Mouse (Mus musculus): ENCODE measurements around the gene Gys2. TPM values are rescaled to one million over a fixed set of nuclear protein-coding genes. Genes with fewer than 3 reads are reported as not detected.

The Gys2 gene
- polyA plus RNA-seq, 1 experiment from 2014 or later = 0.11 TPM

- H3K36me3 ChIP-seq = no peaks in the 10 kb centered on the region
- H3K27ac ChIP-seq (replicated peaks) = no peak overlapping the region
- H3K4me1 ChIP-seq = no peaks in the 10 kb centered on the region
- H3K27me3 ChIP-seq (ENCODE audit: low read depth, poor library complexity, severe bottlenecking) = no peaks in the 10 kb centered on the region
- no peaks in the 10 kb centered on the region for H3K9me3 ChIP-seq (replicated peaks)
- no peak overlapping the region for H3K4me3 ChIP-seq
- no peak for DNase-seq (ENCODE audit: low spot score)
Measured at GRCm38 (mm10) chr6:142429072-142429471, 43.8 kb downstream of the Gys2 start.

- Histone ChIP-seq H3K9me3 (replicated peaks) (no peaks in the 10 kb centered on the region), H3K36me3 (no peaks in the 10 kb centered on the region), H3K27ac (replicated peaks) (no peak overlapping the region), H3K27me3 (ENCODE audit: low read depth, poor library complexity, severe bottlenecking) (no peaks in the 10 kb centered on the region), H3K4me3 (no peak overlapping the region), H3K4me1 (no peaks in the 10 kb centered on the region)
- 80% methylated on average over 7 of the region's 7 CpGs for WGBS
- no peak for DNase-seq (ENCODE audit: low spot score)
Measured at GRCm38 (mm10) chr6:142424976-142425375, 47.9 kb downstream of the Gys2 start.

- Histone ChIP-seq H3K36me3 (no peaks in the 10 kb centered on the region), H3K27me3 (ENCODE audit: low read depth, poor library complexity, severe bottlenecking) (peaks cover 45% of the 10 kb centered on the region), H3K27ac (replicated peaks) (peak overlapping the region; percentile 68), H3K9me3 (replicated peaks) (no peaks in the 10 kb centered on the region), H3K4me1 (peaks cover 23% of the 10 kb centered on the region), H3K4me3 (peak overlapping the region; percentile 54)
- WGBS = 3% methylated on average over 20 of the region's 24 CpGs
- DNase-seq (ENCODE audit: low spot score) = peak; percentile 27
Measured at GRCm38 (mm10) chr6:142414597-142414996, 58.3 kb downstream of the Gys2 start.

- Histone ChIP-seq H3K9me3 (replicated peaks) (no peaks in the 10 kb centered on the region), H3K4me3 (peak overlapping the region; percentile 54), H3K27me3 (ENCODE audit: low read depth, poor library complexity, severe bottlenecking) (peaks cover 45% of the 10 kb centered on the region), H3K36me3 (no peaks in the 10 kb centered on the region), H3K4me1 (peaks cover 23% of the 10 kb centered on the region), H3K27ac (replicated peaks) (no peak overlapping the region)
- 10% methylated on average over 12 of the region's 12 CpGs for WGBS
- no peak for DNase-seq (ENCODE audit: low spot score)
Measured at GRCm38 (mm10) chr6:142413845-142414244, 59.1 kb downstream of the Gys2 start.

- DNase-seq (ENCODE audit: low spot score) = no peak
- Histone ChIP-seq H3K4me3 (peak within 1 kb of the TSS; percentile 54), H3K27ac (replicated peaks) (no peak within 1 kb of the TSS), H3K27me3 (ENCODE audit: low read depth, poor library complexity, severe bottlenecking) (peaks cover 45% of the 10 kb centered on the region), H3K36me3 (no peaks in the 10 kb centered on the region), H3K9me3 (replicated peaks) (no peaks in the 10 kb centered on the region), H3K4me1 (peaks cover 23% of the 10 kb centered on the region)
- WGBS = 72% methylated on average over 11 of the region's 11 CpGs
Measured at GRCm38 (mm10) chr6:142412906-142413491, 59.9 kb downstream of the Gys2 start, which contains the start of gene Spx. Spx (plus strand) TSS chr6:142413441.

GRCm38 (mm10) chr6:142411140-142411539, 61.8 kb downstream of the Gys2 start:
- Histone ChIP-seq H3K27me3 (ENCODE audit: low read depth, poor library complexity, severe bottlenecking) (peaks cover 43% of the 10 kb centered on the region), H3K4me1 (peaks cover 23% of the 10 kb centered on the region), H3K4me3 (no peak overlapping the region), H3K27ac (replicated peaks) (no peak overlapping the region), H3K9me3 (replicated peaks) (no peaks in the 10 kb centered on the region), H3K36me3 (no peaks in the 10 kb centered on the region)
- WGBS = 8% methylated on average over 1 of the region's 1 CpGs
- DNase-seq (ENCODE audit: low spot score) = no peak

GRCm38 (mm10) chr6:142395756-142396155, 77.2 kb downstream of the Gys2 start:
- H3K27ac ChIP-seq (replicated peaks) = no peak overlapping the region
- no peaks in the 10 kb centered on the region for H3K9me3 ChIP-seq (replicated peaks)
- no peak overlapping the region for H3K4me3 ChIP-seq
- H3K27me3 ChIP-seq (ENCODE audit: low read depth, poor library complexity, severe bottlenecking) = no peaks in the 10 kb centered on the region
- H3K4me1 ChIP-seq = no peaks in the 10 kb centered on the region
- 93% methylated on average over 6 of the region's 6 CpGs for WGBS
- peaks cover 54% of the 10 kb centered on the region for H3K36me3 ChIP-seq
- no peak for DNase-seq (ENCODE audit: low spot score)

- no peak overlapping the region for H3K4me3 ChIP-seq
- H3K4me1 ChIP-seq = no peaks in the 10 kb centered on the region
- H3K27ac ChIP-seq (replicated peaks) = no peak overlapping the region
- no peaks in the 10 kb centered on the region for H3K27me3 ChIP-seq (ENCODE audit: low read depth, poor library complexity, severe bottlenecking)
- peaks cover 47% of the 10 kb centered on the region for H3K36me3 ChIP-seq
- WGBS = 89% methylated on average over 5 of the region's 5 CpGs
- no peaks in the 10 kb centered on the region for H3K9me3 ChIP-seq (replicated peaks)
- no peak for DNase-seq (ENCODE audit: low spot score)
Measured at GRCm38 (mm10) chr6:142394669-142395068, 78.2 kb downstream of the Gys2 start.

GRCm38 (mm10) chr6:142392312-142392711, 80.6 kb downstream of the Gys2 start:
- Histone ChIP-seq H3K36me3 (peaks cover 44% of the 10 kb centered on the region), H3K27ac (replicated peaks) (no peak overlapping the region), H3K27me3 (ENCODE audit: low read depth, poor library complexity, severe bottlenecking) (no peaks in the 10 kb centered on the region), H3K9me3 (replicated peaks) (no peaks in the 10 kb centered on the region), H3K4me1 (peaks cover 14% of the 10 kb centered on the region), H3K4me3 (no peak overlapping the region)
- WGBS = 92% methylated on average over 5 of the region's 5 CpGs
- no peak for DNase-seq (ENCODE audit: low spot score)

GRCm38 (mm10) chr6:142389101-142389500, 83.8 kb downstream of the Gys2 start:
- no peak overlapping the region for H3K27ac ChIP-seq (replicated peaks)
- H3K27me3 ChIP-seq (ENCODE audit: low read depth, poor library complexity, severe bottlenecking) = no peaks in the 10 kb centered on the region
- no peak overlapping the region for H3K4me3 ChIP-seq
- H3K9me3 ChIP-seq (replicated peaks) = no peaks in the 10 kb centered on the region
- peaks cover 21% of the 10 kb centered on the region for H3K4me1 ChIP-seq
- no peak for DNase-seq (ENCODE audit: low spot score)
- WGBS = 83% methylated on average over 2 of the region's 2 CpGs
- peaks cover 18% of the 10 kb centered on the region for H3K36me3 ChIP-seq

- Histone ChIP-seq H3K36me3 (peaks cover 5% of the 10 kb centered on the region), H3K4me1 (peaks cover 21% of the 10 kb centered on the region), H3K9me3 (replicated peaks) (no peaks in the 10 kb centered on the region), H3K27me3 (ENCODE audit: low read depth, poor library complexity, severe bottlenecking) (no peaks in the 10 kb centered on the region), H3K4me3 (peak overlapping the region; percentile 99), H3K27ac (replicated peaks) (peak overlapping the region; percentile 91)
- WGBS = 24% methylated on average over 8 of the region's 8 CpGs
- DNase-seq (ENCODE audit: low spot score) = no peak
Measured at GRCm38 (mm10) chr6:142387755-142388271, 85.1 kb downstream of the Gys2 start.

- Histone ChIP-seq H3K27ac (replicated peaks) (peak within 1 kb of the TSS; percentile 91), H3K4me1 (peaks cover 21% of the 10 kb centered on the region), H3K36me3 (0 out of 2 replicates have a peak, but pooled peaks cover 4% of the 10 kb centered on the region), H3K27me3 (ENCODE audit: low read depth, poor library complexity, severe bottlenecking) (no peaks in the 10 kb centered on the region), H3K4me3 (peak within 1 kb of the TSS; percentile 99), H3K9me3 (replicated peaks) (no peaks in the 10 kb centered on the region)
- WGBS = under 1% methylated on average over 87 of the region's 87 CpGs
- peak; percentile 98 for DNase-seq (ENCODE audit: low spot score)
Measured at GRCm38 (mm10) chr6:142387011-142387754, 85.7 kb downstream of the Gys2 start, which contains the start of the genes Recql and Golt1b. Recql (minus strand) TSS chr6:142387087. Golt1b (plus strand) TSS chr6:142387221.
